Mouse (Mus musculus): ENCODE results near the gene Crtac1.

DNA sequence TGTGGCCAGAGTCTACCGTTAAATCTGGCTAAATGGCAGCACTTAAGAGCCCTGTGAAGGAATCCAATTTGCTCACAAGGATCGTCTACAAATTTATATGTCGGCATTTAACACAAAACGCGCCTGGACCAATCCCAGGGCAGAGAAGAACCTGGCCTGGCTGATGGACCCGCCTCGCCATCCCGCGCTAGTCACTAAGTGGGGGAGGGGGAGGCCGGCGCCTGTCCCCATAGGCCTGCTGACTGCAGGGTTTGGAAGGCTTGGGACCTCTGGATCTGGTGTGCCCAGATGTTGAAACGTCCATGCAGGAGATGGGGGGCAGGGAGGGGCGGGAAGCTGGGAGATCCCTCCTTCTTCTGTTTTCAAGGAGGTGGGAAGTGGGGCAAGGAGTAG, 50.6 kb downstream of the Crtac1 start:
- TF ChIP-seq GATA1 (IDR thresholded peaks at IDR 0.05; ENCODE audit: low read length), result no peak
- TF ChIP-seq TAL1 (IDR thresholded peaks at IDR 0.05; ENCODE audit: low read length), result no peak

All from erythroblast, embryonic 14.5 days (primary cell).